Mouse (Mus musculus) olfactory bulb, adult 2 months (tissue): ENCODE results near the gene Mtmr12. TPM values are rescaled to one million over a fixed set of nuclear protein-coding genes. Genes with fewer than 3 reads are reported as not detected.
"Not testable (repeated sequence)": the region's sequence is repeated elsewhere in the genome, so short reads cannot be mapped to it uniquely, and the experiment has no call there.

ENCODE experiments used
- H3K27ac ChIP-seq: fragments of 200-500 bp; 2 replicates; pipeline ENCODE4 v1.5.1; 2012; ENCODE audit warnings: low read depth, low read length; ENCODE audit not compliant: insufficient read depth
- H3K4me1 ChIP-seq: fragments of 200-500 bp; 2 replicates; pipeline ENCODE4 v1.6.1; 2012; ENCODE audit warnings: low read length; ENCODE audit not compliant: control insufficient read depth, insufficient read depth
- H3K4me3 ChIP-seq: fragments of 200-500 bp; 2 replicates; pipeline ENCODE4 v1.5.1; 2012; ENCODE audit warnings: mild to moderate bottlenecking, low read depth, low read length, moderate library complexity; ENCODE audit not compliant: insufficient read depth
- CTCF ChIP-seq: fragments of 200-500 bp; IDR thresholded peaks from 2 replicates; pipeline ENCODE4 v1.5.1; 2012; ENCODE audit warnings: low read depth, mild to moderate bottlenecking, low read length, moderate library complexity; ENCODE audit not compliant: insufficient read depth
- POLR2A ChIP-seq: fragments of 200-500 bp; IDR thresholded peaks from 2 replicates; pipeline ENCODE4 v1.6.1; 2012; ENCODE audit warnings: mild to moderate bottlenecking, low read depth, low read length, moderate library complexity; ENCODE audit not compliant: insufficient read depth
- WGBS: fragments of 180-500 bp; shearing (Covaris S2); methylation state at CpG from one replicate; pipeline ENCODE4 v1.1.7; 2018; 5-methylcytosine and 5-hydroxymethylcytosine counted together
- polyA plus RNA-seq: library from polyadenylated mRNA; stranded (reverse); fragments of >200 nt; gene quantifications from 2 replicates; pipeline ENCODE4 v1.2.4, GENCODE M21; 2012; ENCODE audit warnings: low replicate concordance; ENCODE audit not compliant: missing spikeins, insufficient read depth, insufficient read length

Mtmr12 gene
- not detected in 2 replicates for polyA plus RNA-seq

DNA sequence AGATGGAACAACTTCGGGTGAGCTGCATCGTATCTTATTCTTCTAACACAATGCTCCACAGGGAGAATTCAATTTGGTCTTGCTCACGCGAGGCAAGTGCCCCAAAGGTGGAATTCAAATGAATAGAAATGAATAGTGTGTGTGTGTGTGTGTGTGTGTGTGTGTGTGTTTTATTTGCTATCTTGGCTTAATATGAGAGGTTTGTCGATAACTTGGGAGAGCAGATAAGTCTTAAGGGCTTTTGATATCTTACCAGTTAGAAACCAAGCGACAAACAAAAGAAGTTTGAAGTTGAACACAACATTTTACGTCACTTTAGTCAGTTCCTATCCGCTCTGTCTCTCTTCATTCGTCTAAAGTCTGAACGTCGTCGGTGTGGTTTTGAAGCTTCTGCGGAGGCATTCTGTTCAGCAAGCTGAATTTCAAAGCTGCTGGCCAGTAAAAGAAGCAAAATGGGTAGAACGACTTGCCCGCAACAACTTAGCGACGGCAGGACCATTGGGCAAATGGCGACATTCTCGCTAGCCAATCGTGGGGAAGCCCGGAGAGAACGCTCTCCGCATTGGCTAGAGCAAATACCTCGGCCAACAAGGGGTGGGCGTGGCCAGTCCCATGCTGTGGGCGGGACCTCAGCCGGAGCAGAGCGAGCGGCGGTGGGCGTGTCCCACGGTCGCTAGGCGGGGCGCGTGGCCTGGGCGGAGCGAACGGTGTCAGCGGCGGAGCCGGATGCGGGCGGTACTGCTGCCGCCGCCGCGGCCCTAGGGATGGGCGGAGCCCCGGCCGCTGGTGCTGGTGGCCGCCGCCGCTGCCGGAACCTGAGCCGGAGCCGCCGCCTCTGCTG, at the start of gene Mtmr12:
Gene Mtmr12 (plus strand): TSS at position 710 of the 841 bp plus-strand sequence.
- WGBS = under 1% methylated on average over 56 of the region's 58 CpGs
- Histone ChIP-seq H3K4me1 (peaks cover 8% of the 10 kb centered on the region), H3K27ac (0 out of 2 replicates have a peak within 1 kb of the TSS, but pooled peaks have one; percentile 63), H3K4me3 (peak within 1 kb of the TSS; percentile 87)
- TF ChIP-seq CTCF (no peak), POLR2A (peak; percentile 95)

DNA sequence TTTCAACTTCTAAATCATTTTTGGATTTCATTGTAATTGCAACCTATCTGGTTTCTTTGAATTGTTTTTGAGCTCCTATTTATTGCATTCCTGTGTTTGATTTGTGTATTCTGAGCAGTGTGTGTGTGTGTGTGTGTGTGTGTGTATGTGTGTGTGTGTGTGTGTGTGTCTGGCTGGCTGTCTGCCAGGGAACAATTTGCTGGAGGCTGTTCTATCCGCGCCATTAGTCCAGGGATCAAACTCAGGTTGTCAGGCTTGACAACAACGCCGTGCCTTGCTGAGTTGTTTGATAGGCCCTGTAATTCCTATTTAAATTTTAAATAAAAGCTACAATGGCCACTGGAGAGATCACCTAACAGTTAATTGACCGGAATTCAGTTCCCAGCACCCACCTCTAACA, 26.7 kb upstream of the Mtmr12 start:
- WGBS = 59% methylated on average over 5 of the region's 5 CpGs
- H3K4me3 ChIP-seq = no peak overlapping the region
- H3K4me1 ChIP-seq = no peaks in the 10 kb centered on the region
- H3K27ac ChIP-seq = no peak overlapping the region
- TF ChIP-seq POLR2A = no peak
- no peak for TF ChIP-seq CTCF

DNA sequence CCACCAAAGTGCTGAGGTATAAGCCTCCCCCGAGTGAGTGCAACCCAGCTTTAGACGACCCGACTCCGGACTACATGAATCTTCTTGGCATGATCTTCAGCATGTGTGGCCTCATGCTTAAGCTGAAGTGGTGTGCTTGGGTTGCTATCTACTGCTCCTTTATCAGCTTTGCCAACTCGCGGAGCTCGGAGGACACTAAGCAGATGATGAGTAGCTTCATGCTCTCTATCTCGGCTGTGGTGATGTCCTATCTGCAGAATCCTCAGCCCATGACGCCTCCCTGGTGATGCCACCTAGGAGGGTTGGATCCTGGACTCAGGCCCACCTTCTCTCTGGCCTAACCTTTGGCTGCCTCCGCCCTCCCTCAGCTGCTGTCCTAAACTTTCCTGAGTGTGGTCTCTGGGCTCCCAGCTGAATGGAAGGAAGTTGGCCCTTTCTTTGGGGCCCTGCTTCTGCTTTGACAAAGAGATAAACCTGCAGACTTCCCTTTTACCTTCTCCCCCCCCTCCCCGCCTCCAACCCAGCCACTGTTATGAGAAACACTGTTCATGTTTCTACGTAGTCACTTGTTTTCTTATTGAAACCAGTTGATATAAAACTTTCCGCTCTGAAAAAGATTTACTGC, 23.5 kb upstream of the Mtmr12 start:
- H3K27ac ChIP-seq, H3K4me3 ChIP-seq, H3K4me1 ChIP-seq: not testable (repeated sequence)
- 93% methylated on average over 13 of the region's 13 CpGs for WGBS

DNA sequence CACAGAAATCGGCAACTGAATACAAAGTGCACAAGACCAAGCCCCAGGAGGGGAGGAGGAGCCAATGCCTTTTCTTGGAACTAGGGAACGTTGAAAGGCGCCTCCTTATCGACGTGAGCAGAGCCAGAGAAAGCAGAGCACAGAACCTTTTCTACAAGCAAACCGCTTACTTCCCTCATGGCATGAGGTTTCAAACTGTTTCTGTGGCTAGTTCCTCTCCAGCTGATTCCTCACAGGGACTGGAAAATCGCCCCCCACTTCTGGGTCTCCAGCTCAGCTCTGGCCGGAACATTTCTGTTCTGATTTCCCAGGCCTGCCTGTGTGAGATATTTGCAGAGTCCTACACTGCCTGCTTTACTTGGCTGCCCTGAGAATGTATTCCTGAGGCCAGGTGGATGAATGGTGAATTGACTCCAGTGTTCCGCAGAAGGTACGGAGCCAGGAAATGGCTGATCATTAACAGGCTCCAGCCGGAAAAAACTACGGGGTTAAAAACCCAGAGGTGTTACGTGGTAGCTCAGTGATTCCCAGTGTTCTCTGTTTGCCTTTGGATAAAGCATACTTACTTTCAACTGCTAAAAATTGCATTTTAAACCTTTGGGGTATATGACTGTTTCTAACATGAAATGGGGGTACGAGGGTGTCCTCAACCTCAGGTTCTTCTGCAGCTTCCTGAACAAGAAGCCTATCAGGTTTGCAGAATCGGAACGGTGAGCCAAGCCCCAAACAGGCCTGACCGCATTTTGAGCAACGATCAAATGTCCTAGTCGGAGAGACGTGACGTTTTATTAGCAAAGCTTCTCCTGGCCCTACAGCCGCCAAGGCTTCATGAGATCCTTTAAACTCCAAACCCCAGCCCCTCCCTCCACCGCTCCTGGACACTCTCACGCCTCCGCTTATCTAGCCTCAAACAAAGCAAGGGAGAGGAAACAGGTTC, 10.7 kb upstream of the Mtmr12 start:
- no peak for TF ChIP-seq POLR2A
- no peak for TF ChIP-seq CTCF
- peaks cover 4% of the 10 kb centered on the region for H3K4me1 ChIP-seq
- no peak overlapping the region for H3K27ac ChIP-seq
- H3K4me3 ChIP-seq = no peak overlapping the region
- 65% methylated on average over 25 of the region's 25 CpGs for WGBS

DNA sequence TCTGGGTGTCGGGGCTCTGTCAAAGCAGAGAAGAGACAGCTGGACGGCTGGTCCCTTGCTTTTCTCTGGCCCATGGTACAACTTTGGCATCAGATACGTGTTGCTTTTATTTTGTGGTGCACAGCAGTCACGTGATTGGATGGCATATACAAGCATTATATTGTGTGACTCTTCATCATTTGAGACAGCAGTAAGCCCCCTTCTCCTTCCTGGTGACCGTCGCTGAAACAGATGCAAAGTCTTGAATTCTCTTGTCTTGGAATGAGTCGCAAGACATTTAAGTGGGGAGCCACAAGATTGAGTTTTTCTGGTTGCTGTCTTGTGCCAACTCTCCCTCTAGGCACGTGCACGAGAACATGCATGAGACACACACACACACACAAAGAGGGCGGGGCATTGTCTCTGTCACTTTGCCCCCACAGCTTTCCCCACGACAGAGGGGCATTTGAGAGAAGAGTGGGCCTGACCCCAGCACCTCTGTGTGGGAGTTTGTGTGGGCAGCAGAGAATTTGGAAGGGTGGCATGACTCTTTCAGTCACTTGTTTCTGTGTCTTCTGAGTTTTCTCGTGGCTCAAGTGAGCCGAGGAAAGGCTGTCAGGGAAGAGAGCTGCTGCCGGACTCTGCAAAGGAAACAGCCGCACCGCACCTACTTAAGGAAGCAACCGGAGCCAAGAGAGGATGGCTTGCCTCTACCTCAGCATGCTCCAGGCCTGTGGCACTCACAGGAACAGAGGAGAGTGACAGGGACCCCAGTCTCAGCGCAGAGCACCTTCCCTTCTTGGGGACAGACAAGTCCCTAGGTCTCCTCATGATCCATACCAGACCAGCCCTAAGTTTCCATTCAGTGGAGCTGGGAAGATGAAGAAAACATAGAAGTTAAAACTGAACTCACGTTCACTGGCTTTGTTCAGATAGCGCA, 9.8 kb upstream of the Mtmr12 start:
- no peak for TF ChIP-seq POLR2A
- no peak for TF ChIP-seq CTCF
- Histone ChIP-seq H3K27ac (no peak overlapping the region), H3K4me1 (peaks cover 4% of the 10 kb centered on the region), H3K4me3 (no peak overlapping the region)
- WGBS = 76% methylated on average over 20 of the region's 20 CpGs

DNA sequence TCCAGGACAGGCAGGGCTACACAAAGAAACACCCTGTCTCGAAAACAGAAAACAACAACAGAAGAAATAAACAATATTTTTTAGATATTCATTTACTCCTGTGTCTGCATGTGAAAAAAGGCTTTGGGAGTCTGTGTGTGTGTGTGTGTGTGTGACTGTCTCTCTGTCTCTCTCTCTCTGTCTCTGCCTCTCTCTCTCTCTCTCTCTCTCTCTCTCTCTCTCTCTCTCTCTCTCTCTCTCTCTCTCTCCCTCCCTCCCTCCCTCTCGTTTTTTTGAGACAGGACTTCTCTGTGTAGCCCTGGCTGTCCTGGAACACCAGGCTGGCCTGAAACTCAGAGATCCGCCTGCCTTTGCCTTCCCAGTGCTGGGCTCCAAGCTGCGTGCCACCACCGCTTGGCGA, 8.9 kb upstream of the Mtmr12 start:
- no peak overlapping the region for H3K27ac ChIP-seq
- 76% methylated on average over 6 of the region's 6 CpGs for WGBS

DNA sequence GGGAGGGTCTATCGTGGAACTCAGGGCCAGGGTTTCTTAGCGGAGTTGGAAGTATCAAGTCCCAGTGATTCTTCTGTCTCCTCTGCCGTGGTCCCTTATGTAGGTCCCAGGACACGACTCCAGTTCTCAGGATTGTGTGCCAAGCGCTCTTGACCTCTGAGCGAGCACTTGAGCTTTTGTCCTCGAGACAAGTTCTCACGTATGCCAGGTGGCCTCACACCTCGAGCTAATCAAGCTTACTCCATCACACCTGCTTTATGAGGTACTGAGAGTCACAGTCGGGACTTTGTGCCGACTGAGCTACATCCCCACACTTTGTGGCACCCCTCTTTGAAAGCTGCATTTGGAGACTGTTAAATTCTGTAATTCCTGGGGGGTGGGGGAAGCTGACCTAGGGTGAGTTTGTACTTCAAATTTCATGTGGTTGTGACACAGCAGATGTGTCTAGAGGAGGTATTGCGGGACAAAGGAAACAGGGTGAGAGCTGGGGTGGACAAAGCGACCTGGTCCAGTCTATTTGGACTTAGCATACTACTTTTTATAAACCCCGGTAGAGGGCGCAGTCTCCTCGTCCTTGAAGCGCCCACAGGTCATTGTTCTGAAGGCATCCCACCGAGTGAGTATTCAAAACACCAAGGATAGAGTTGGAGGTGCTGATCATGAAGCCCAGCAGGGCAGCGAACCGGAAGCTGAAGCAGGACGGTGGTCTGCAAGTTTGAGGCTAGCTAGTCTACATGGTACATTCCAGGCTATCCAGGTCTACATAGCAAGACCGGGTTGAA, 8.2 kb upstream of the Mtmr12 start:
- Histone ChIP-seq H3K27ac (no peak overlapping the region), H3K4me3 (no peak overlapping the region), H3K4me1 (peaks cover 4% of the 10 kb centered on the region)
- WGBS = 38% methylated on average over 22 of the region's 22 CpGs
- no peak; the same call in 1 of the 2 replicates for TF ChIP-seq CTCF
- no peak for TF ChIP-seq POLR2A

More for the DNA sequence above, 8.9 kb upstream of the Mtmr12 start:
- Histone ChIP-seq H3K4me3 (no peak overlapping the region), H3K4me1 (peaks cover 4% of the 10 kb centered on the region)
- TF ChIP-seq POLR2A = no peak
- TF ChIP-seq CTCF = no peak
